8 mouse cellular contexts compared by ENCODE assay signal in the genomic region with DNA sequence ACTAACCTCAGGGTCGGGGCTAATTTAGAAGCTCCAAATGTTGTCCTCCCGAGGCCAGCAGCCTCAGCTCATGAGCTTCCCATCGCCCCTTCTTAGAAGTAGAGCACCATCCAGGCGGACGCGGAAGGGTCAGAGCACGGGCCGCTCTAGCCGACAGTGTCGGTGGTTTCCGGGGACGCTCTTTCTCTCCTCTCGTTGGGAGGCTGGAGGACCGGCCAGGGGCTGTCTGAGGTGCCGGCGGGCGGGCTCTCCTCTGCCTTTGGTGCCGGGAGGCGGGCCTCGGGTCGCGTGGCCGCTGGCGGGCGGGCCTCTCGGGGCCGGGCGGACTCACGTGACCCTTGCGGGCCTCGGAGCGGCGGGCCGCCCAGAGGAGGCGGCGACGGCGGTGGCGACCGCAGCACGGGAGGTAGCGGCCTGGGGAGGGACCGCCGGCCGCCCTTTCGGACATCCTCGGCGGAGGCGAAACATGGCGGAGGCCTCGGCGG. TPM values are rescaled to one million over a fixed set of nuclear protein-coding genes. Genes with fewer than 3 reads are reported as not detected.
DNase-seq lines count a peak whose midpoint lies in the region; ATAC-seq and TF ChIP-seq lines count a peak whose summit lies in the region.

A gene (minus strand): TSS at position 286 of the 485 bp plus-strand sequence.
A gene (plus strand): TSS at position 322 of the 485 bp plus-strand sequence.

- TF ChIP-seq EP300 in liver, postnatal 0 days (IDR thresholded peaks at IDR 0.05; ENCODE audit: low read depth) = no peak; the same call in 1 of the 2 replicates

- DNase-seq in c-Kit-positive CD71-positive TER-119-positive erythroid progenitor cells, embryonic 14.5 days (ENCODE audit: low spot score) = peak; percentile 92
- peak; percentile 96 to 98 for DNase-seq in heart, postnatal 10 days
- DNase-seq in large intestine, adult 2 months (ENCODE audit: low read depth, low spot score) = peak; percentile 82
- DNase-seq in liver, postnatal 0 days = peak; percentile 98
- peak; percentile 94 for DNase-seq in testis, postnatal 10 days (ENCODE audit: low spot score)

- WGBS in forebrain, embryonic 13.5 days = under 1% methylated on average over 52 of the region's 52 CpGs
- WGBS in large intestine, adult 2 months = under 1% methylated on average over 52 of the region's 52 CpGs
- under 1% methylated on average over 24 of the region's 52 CpGs for whole genome bisulfite sequencing in liver, postnatal 0 days (ENCODE audit: insufficient replicate concordance)
- under 1% methylated on average over 40 of the region's 52 CpGs for WGBS in neural tube, embryonic 14.5 days

- peak within 1 kb of the TSS; percentile 87 for H3K9ac ChIP-seq in forebrain, embryonic 13.5 days
- H3K9ac ChIP-seq in liver, postnatal 0 days (replicated peaks) = peak within 1 kb of the TSS; percentile 96
- H3K9ac ChIP-seq in neural tube, embryonic 14.5 days (replicated peaks; ENCODE audit: low read depth, low read length) = peak within 1 kb of the TSS; percentile 80

- H3K4me1 ChIP-seq in E14TG2a.4 (replicated peaks; ENCODE audit: low read depth, low read length) = peaks cover 47% of the 10 kb centered on the region
- H3K4me1 ChIP-seq in forebrain, embryonic 13.5 days = peaks cover 33% of the 10 kb centered on the region
- H3K4me1 ChIP-seq in liver, postnatal 0 days (ENCODE audit: insufficient read depth) = peaks cover 27% of the 10 kb centered on the region
- peaks cover 25% of the 10 kb centered on the region for H3K4me1 ChIP-seq in neural tube, embryonic 14.5 days (ENCODE audit: control insufficient read depth, insufficient read depth, low read length)

- peak within 1 kb of the TSS; percentile 73 for H3K4me2 ChIP-seq in forebrain, embryonic 13.5 days
- H3K4me2 ChIP-seq in liver, postnatal 0 days (ENCODE audit: low read depth, low read length) = peak within 1 kb of the TSS; percentile 82
- peak within 1 kb of the TSS; percentile 54 for H3K4me2 ChIP-seq in neural tube, embryonic 14.5 days (ENCODE audit: low read depth, low read length)

- intact Hi-C loops in heart, postnatal 10 days (cut with DNase I) = no loop called here

- peak within 1 kb of the TSS; percentile 78 for H3K27ac ChIP-seq in forebrain, embryonic 13.5 days
- peak within 1 kb of the TSS; percentile 88 for H3K27ac ChIP-seq in liver, postnatal 0 days (ENCODE audit: low read depth)
- peak within 1 kb of the TSS; percentile 81 for H3K27ac ChIP-seq in neural tube, embryonic 14.5 days (ENCODE audit: low read depth, low read length)

- ATAC-seq in forebrain, embryonic 13.5 days = peak; percentile 98
- peak; percentile 99 for ATAC-seq in liver, postnatal 0 days
- peak; percentile 98 for ATAC-seq in neural tube, embryonic 14.5 days (ENCODE audit: low read depth)

- H3K36me3 ChIP-seq in E14TG2a.4 (ENCODE audit: insufficient read depth, low read length) = peaks cover 31% of the 10 kb centered on the region
- peaks cover 18% of the 10 kb centered on the region for H3K36me3 ChIP-seq in forebrain, embryonic 13.5 days (ENCODE audit: poor library complexity, severe bottlenecking)
- peaks cover 17% of the 10 kb centered on the region for H3K36me3 ChIP-seq in liver, postnatal 0 days (replicated peaks; ENCODE audit: insufficient read depth, low read length)
- no peaks in the 10 kb centered on the region for H3K36me3 ChIP-seq in neural tube, embryonic 14.5 days (ENCODE audit: control insufficient read depth, insufficient read depth, low read length)

- no peaks in the 10 kb centered on the region for H3K27me3 ChIP-seq in E14TG2a.4 (ENCODE audit: insufficient read depth, low read length)
- no peaks in the 10 kb centered on the region for H3K27me3 ChIP-seq in forebrain, embryonic 13.5 days
- no peaks in the 10 kb centered on the region for H3K27me3 ChIP-seq in liver, postnatal 0 days (ENCODE audit: insufficient read depth, low read length)
- H3K27me3 ChIP-seq in neural tube, embryonic 14.5 days (ENCODE audit: control insufficient read depth, insufficient read depth, low read length) = no peaks in the 10 kb centered on the region

- no peaks in the 10 kb centered on the region for H3K9me3 ChIP-seq in E14TG2a.4 (ENCODE audit: low read length)
- H3K9me3 ChIP-seq in forebrain, embryonic 13.5 days (replicated peaks) = no peaks in the 10 kb centered on the region
- H3K9me3 ChIP-seq in liver, postnatal 0 days (ENCODE audit: low read length) = no peaks in the 10 kb centered on the region
- no peaks in the 10 kb centered on the region for H3K9me3 ChIP-seq in neural tube, embryonic 14.5 days (ENCODE audit: control insufficient read depth, low read length)

- no peak for TF ChIP-seq CTCF in E14TG2a.4 (conservative IDR thresholded peaks at IDR 0.05; ENCODE audit: low read length)
- no peak for TF ChIP-seq CTCF in liver, postnatal 0 days (IDR thresholded peaks at IDR 0.05; ENCODE audit: low read depth)

- peak within 1 kb of the TSS; percentile 92 for H3K4me3 ChIP-seq in E14TG2a.4 (replicated peaks; ENCODE audit: low read length)
- peak within 1 kb of the TSS; percentile 94 for H3K4me3 ChIP-seq in forebrain, embryonic 13.5 days
- H3K4me3 ChIP-seq in liver, postnatal 0 days (ENCODE audit: low read depth, low read length) = peak within 1 kb of the TSS; percentile 90
- peak within 1 kb of the TSS; percentile 91 for H3K4me3 ChIP-seq in neural tube, embryonic 14.5 days (ENCODE audit: low read depth, low read length)

RNA-seq across cellular contexts. Expression of the first gene that starts in this region (rescaled TPM):
- polyA plus RNA-seq in forebrain, embryonic 13.5 days (2015; fragmentation: Nextera tagmentation; extraction: Ambion mirVana) = 41.1 and 42.0 TPM in 2 replicates
- 10 to 100 TPM; 22.2 to 26.1 TPM for total RNA-seq in heart, postnatal 10 days (2021)
- 46.2 and 63.9 TPM in 2 replicates for polyA plus RNA-seq in large intestine, adult 2 months (2012; rRNA removed)
- polyA plus RNA-seq in liver, postnatal 0 days (2015; fragmentation: Nextera tagmentation; extraction: Ambion mirVana) = 10.4 and 11.6 TPM in 2 replicates
- 32.4 and 35.3 TPM in 2 replicates for polyA plus RNA-seq in neural tube, embryonic 14.5 days (2014; fragmentation: Nextera tagmentation; extraction: Ambion mirVana)

RNA-seq across cellular contexts. Expression of the second gene that starts in this region (rescaled TPM):
- 68.6 and 71.7 TPM in 2 replicates for polyA plus RNA-seq in forebrain, embryonic 13.5 days (2015; fragmentation: Nextera tagmentation; extraction: Ambion mirVana)
- total RNA-seq in heart, postnatal 10 days (2021) = 10 to 100 TPM; 25.5 to 27.0 TPM
- polyA plus RNA-seq in large intestine, adult 2 months (2012; rRNA removed) = 21.2 and 30.1 TPM in 2 replicates
- polyA plus RNA-seq in liver, postnatal 0 days (2015; fragmentation: Nextera tagmentation; extraction: Ambion mirVana) = 28.6 and 29.7 TPM in 2 replicates
- 81.9 and 86.5 TPM in 2 replicates for polyA plus RNA-seq in neural tube, embryonic 14.5 days (2014; fragmentation: Nextera tagmentation; extraction: Ambion mirVana)

Comparison
In these comparisons a context has a peak if more than half of its experiments do, and no peak if none do; other contexts are left out.
1. Peak in every context shown above with its lines: DNase-seq, ATAC-seq, H3K4me3 ChIP-seq and H3K27ac ChIP-seq.